Comparison of ENCODE assay signal across 8 mouse cellular contexts in genomic region chr4:138068598-138068997, GRCm38 (mm10).
DNase-seq lines count a peak whose midpoint lies in the region; ATAC-seq and TF ChIP-seq lines count a peak whose summit lies in the region.

No protein-coding gene starts in this region.

- H3K27me3 ChIP-seq in hindbrain, postnatal 0 days (ENCODE audit: insufficient read depth, low read length) = no peaks in the 10 kb centered on the region
- no peaks in the 10 kb centered on the region for H3K27me3 ChIP-seq in hindbrain, embryonic 11.5 days (ENCODE audit: control insufficient read depth, insufficient read depth, low read length)

- peak; percentile 65 for DNase-seq in hindbrain, postnatal 0 days (ENCODE audit: low spot score)
- no peak for DNase-seq in hindbrain, embryonic 11.5 days (ENCODE audit: low spot score)
- peak; percentile 7 for DNase-seq in adipocyte (ENCODE audit: low spot score)
- DNase-seq in large intestine, adult 2 months (ENCODE audit: low read depth, low spot score) = peak; percentile 88
- no peak for DNase-seq in urinary bladder, postnatal 4 days (ENCODE audit: low spot score in 2 of 2)
- no peak for DNase-seq in ovary, postnatal 10 days (ENCODE audit: low spot score)

- no peaks in the 10 kb centered on the region; the same call in 1 of the 2 replicates for H3K36me3 ChIP-seq in hindbrain, postnatal 0 days (ENCODE audit: insufficient read depth, low read length)
- 0 out of 2 replicates have a peak, but pooled peaks cover 2% of the 10 kb centered on the region for H3K36me3 ChIP-seq in hindbrain, embryonic 11.5 days (ENCODE audit: control insufficient read depth, insufficient read depth, low read length)

- no peak overlapping the region for H3K4me2 ChIP-seq in hindbrain, postnatal 0 days (ENCODE audit: low read depth, low read length)
- H3K4me2 ChIP-seq in hindbrain, embryonic 11.5 days (replicated peaks; ENCODE audit: low read depth, low read length) = no peak overlapping the region

- TF ChIP-seq POLR2A in cortical plate, adult 2 months (IDR thresholded peaks at IDR 0.05; ENCODE audit: extremely low read depth, insufficient read depth, low read length) = no peak

- no peak for TF ChIP-seq CTCF in hindbrain, postnatal 0 days (IDR thresholded peaks at IDR 0.05; ENCODE audit: low read depth)
- TF ChIP-seq CTCF in cortical plate, adult 2 months (IDR thresholded peaks at IDR 0.05; ENCODE audit: extremely low read depth, insufficient read depth, low read length) = no peak

- 52% methylated on average over 2 of the region's 2 CpGs for WGBS in hindbrain, postnatal 0 days
- WGBS in hindbrain, embryonic 11.5 days = 91% methylated on average over 2 of the region's 2 CpGs
- WGBS in large intestine, adult 2 months = 10% methylated on average over 2 of the region's 2 CpGs

- no peak overlapping the region for H3K27ac ChIP-seq in hindbrain, postnatal 0 days
- no peak overlapping the region for H3K27ac ChIP-seq in hindbrain, embryonic 11.5 days (ENCODE audit: low read depth, low read length)
- H3K27ac ChIP-seq in cortical plate, adult 2 months (ENCODE audit: insufficient read depth, low read length) = peak overlapping the region; percentile 27

- H3K9me3 ChIP-seq in hindbrain, postnatal 0 days (ENCODE audit: low read length) = no peaks in the 10 kb centered on the region
- H3K9me3 ChIP-seq in hindbrain, embryonic 11.5 days (ENCODE audit: control insufficient read depth, low read length) = no peaks in the 10 kb centered on the region

- no peak overlapping the region for H3K9ac ChIP-seq in hindbrain, postnatal 0 days (replicated peaks; ENCODE audit: low read length)
- H3K9ac ChIP-seq in hindbrain, embryonic 11.5 days (ENCODE audit: low read depth, low read length) = no peak overlapping the region

- ATAC-seq in hindbrain, postnatal 0 days = no peak
- ATAC-seq in hindbrain, embryonic 11.5 days (ENCODE audit: low FRiP score) = no peak
- ATAC-seq in neutrophil, adult 5-6 weeks (ENCODE audit: extremely low read depth, insufficient number of reproducible peaks, low FRiP score, poor library complexity, severe bottlenecking) = peak; percentile 57; the same call in 1 of the 2 replicates

- no peak overlapping the region for H3K4me3 ChIP-seq in hindbrain, postnatal 0 days (ENCODE audit: low read length)
- no peak overlapping the region for H3K4me3 ChIP-seq in hindbrain, embryonic 11.5 days (ENCODE audit: low read depth, low read length)
- no peak overlapping the region for H3K4me3 ChIP-seq in cortical plate, adult 2 months (ENCODE audit: insufficient read depth, low read length)

- H3K4me1 ChIP-seq in hindbrain, postnatal 0 days (ENCODE audit: insufficient read depth, low read length) = no peaks in the 10 kb centered on the region
- H3K4me1 ChIP-seq in hindbrain, embryonic 11.5 days (replicated peaks; ENCODE audit: control insufficient read depth, insufficient read depth, low read length) = no peaks in the 10 kb centered on the region
- H3K4me1 ChIP-seq in cortical plate, adult 2 months (ENCODE audit: control insufficient read depth, insufficient read depth, low read length) = peaks cover 28% of the 10 kb centered on the region

Comparison
In these comparisons a context has a peak if more than half of its experiments do, and no peak if none do; other contexts are left out.
1. DNase-seq: peak in hindbrain, postnatal 0 days (single experiment), adipocyte (single experiment) and large intestine, adult 2 months (single experiment); none in hindbrain, embryonic 11.5 days (single experiment), urinary bladder, postnatal 4 days (0 of 2) and ovary, postnatal 10 days (single experiment).